Mouse (Mus musculus): ENCODE results near the gene Olfr885.

The Olfr885 gene

DNA sequence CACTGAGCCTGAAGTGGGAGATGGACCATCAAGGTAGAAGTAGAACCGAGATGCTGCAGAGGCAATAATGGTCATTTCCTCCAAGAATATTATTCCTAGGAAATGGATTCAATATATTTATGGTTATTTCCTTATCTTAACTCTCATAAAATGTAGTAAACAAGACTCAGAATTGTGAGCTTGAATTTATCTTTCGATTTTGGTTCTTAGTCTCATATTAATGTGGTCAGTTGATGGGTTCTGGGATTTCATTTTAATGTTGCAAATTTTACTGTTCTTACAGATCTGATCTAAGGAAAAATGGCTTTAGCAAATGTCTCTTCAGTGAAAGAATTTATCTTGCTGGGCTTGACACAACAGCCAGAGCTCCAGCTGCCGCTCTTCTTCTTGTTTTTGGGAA, at the start of gene Olfr885:
Olfr885 (plus strand) TSS at position 301 of the 400 bp plus-strand sequence.
- no peak for DNase-seq (ENCODE audit: low spot score)

DNA sequence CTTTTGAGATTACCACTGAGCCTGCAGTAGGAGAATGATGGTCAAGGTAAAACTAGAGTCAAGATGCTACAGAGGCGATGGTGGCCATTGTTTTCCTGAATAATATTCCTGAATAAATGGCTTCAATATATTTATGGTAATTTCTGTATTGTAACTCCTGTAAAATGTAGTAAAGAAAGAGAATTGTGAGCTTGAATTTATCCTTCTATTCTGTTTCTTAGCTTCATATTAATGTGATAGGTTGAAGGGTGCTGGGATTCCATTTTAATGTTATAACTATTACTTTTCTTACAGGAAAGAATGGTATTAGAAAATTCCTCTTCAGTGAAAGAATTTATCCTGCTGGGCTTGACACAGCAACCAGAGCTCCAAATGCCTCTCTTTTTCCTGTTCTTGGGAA, 35.6 kb upstream of the Olfr885 start, which contains the start of gene Olfr883:
Olfr883 (plus strand) TSS at position 301 of the 400 bp plus-strand sequence.
- DNase-seq (ENCODE audit: low spot score) = no peak

DNA sequence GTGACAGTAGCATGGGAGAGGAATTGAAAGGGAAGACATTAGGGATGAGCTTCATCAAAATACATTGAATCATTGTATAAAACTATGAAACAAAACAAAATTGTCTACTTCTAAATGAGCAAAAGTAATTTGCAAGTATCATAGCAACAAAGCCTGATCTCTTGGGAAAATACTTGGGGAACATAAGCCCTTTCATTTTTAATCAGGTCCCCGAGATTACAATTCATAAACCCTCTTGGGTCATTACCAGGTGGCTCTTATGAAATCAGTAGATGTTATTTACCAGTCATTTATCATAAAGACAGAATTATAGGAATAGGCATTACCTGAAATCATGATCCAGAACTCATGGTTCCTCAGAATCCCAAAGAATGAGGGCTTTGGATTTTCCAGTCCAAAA, 14.9 kb upstream of the Olfr885 start, which contains the start of gene Olfr884:
Olfr884 (plus strand) TSS at position 301 of the 400 bp plus-strand sequence.
- DNase-seq (ENCODE audit: low spot score) = no peak

DNA sequence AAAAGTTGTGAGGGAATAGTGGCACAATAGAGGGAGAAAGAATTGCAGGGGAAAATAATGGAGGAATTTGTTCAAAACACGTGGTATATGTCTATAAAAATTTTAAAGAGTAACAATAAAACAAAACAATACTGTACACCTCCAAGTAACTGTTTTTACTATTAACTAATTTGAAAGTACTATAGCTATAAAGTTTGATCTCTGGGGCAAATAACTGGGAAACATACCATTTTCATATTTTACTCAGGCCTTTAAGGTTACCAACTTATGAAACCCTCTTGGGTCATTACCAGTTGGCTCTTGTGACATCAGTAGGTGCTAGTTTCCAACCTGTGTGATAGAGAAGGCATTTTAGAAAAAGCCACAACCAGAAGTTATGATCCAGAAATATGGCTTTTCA, 22.6 kb downstream of the Olfr885 start, which contains the start of gene Olfr887:
Olfr887 (plus strand) TSS at position 301 of the 400 bp plus-strand sequence.
- DNase-seq (ENCODE audit: low spot score) = no peak

DNA sequence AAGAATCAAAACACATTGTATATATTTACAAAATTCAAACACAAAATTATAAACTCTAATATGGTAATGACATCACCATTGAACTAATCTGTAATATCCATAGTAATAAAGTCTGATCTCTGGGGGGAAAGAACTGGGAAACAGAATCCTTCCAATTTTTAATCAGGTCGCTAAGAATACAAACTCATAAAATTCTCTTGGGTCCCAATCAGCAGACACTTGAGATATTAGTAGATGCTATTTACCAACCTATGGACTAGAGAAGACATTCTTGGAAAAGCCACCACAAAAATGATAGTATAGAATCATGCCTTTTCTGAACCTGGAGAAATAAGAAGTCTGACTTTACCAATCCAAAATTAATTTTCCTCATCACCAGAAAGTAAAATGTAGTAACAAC, 46.7 kb downstream of the Olfr885 start, which contains the start of gene Olfr888:
Olfr888 (plus strand) TSS at position 301 of the 400 bp plus-strand sequence.
- DNase-seq (ENCODE audit: low spot score) = no peak

Data from adipocyte (in vitro differentiated cells).